ENCODE assay signal across 10 mouse cellular contexts in genomic region chr11:84072904-84073651, GRCm38 (mm10). TPM values are rescaled to one million over a fixed set of nuclear protein-coding genes. Genes with fewer than 3 reads are reported as not detected.
DNase-seq lines count a peak whose midpoint lies in the region; ATAC-seq lines count a peak whose summit lies in the region.
"Had no signal": no experiment of that assay in that cellular context is flagged by ENCODE, and none has a peak within 500 bp of the region (broad histone marks: within the 10 kb centered on the region; RNA-seq: fewer than 3 reads in every experiment).

No protein-coding gene starts in this region.

- H3K27ac ChIP-seq in midbrain, embryonic 10.5 days (replicated peaks): no peak overlapping the region
- H3K27ac ChIP-seq: liver, embryonic 14.5 days had no signal

- H3K4me3 ChIP-seq in midbrain, embryonic 10.5 days: no peak overlapping the region

- peak; percentile 44 for ATAC-seq in activated CD4-positive, CD25-positive, alpha-beta regulatory T cell, adult 4 months
- ATAC-seq in megakaryocyte-erythroid progenitor cell, adult 5-6 weeks (replicated peaks; ENCODE audit: low FRiP score, low TSS enrichment, poor library complexity, severe bottlenecking): no peak

- DNase-seq in cerebellum, adult 9-10 months: peak; percentile 13
- DNase-seq in cerebellum, postnatal 14 days: no peak
- peak; percentile 62 to 74 for DNase-seq in heart, adult 9 months (ENCODE audit: low spot score in 2 of 2)
- DNase-seq in lung, postnatal 10 days: peak; percentile 80
- no peak for DNase-seq in midbrain, embryonic 10.5 days (ENCODE audit: low spot score)
- DNase-seq in liver: no peak

- peaks cover under 1% of the 10 kb centered on the region for H3K36me3 ChIP-seq in midbrain, embryonic 10.5 days

- H3K27me3 ChIP-seq in midbrain, embryonic 10.5 days (ENCODE audit: low read depth, poor library complexity, severe bottlenecking): peaks cover 26% of the 10 kb centered on the region

- WGBS in midbrain, embryonic 10.5 days: 66% methylated on average over 9 of the region's 9 CpGs

- H3K9me3 ChIP-seq in midbrain, embryonic 10.5 days (replicated peaks): no peaks in the 10 kb centered on the region

- H3K4me1 ChIP-seq in midbrain, embryonic 10.5 days: peaks cover 15% of the 10 kb centered on the region; the same call in 1 of the 2 replicates

RNA-seq across cellular contexts. Expression of gene Dusp14, which starts 4.0 kb away (rescaled TPM):
- polyA plus RNA-seq in activated CD4-positive, CD25-positive, alpha-beta regulatory T cell, adult 4 months (2017; shearing (Covaris generic)): 10 to 100 TPM; 11.4 to 17.0 TPM
- polyA plus RNA-seq in midbrain, embryonic 10.5 days (2016; fragmentation: Nextera tagmentation; extraction: Ambion mirVana): 10.3 and 10.8 TPM in 2 replicates
- total RNA-seq in megakaryocyte-erythroid progenitor cell, adult 5-6 weeks (2014; fragmentation: Nextera tagmentation): not detected in 2 replicates
- not detected in 2 replicates for total RNA-seq in megakaryocyte-erythroid progenitor cell, adult 5-6 weeks (2017)
- total RNA-seq: common myeloid progenitor, adult 5-6 weeks had no signal

RNA-seq across cellular contexts. Expression of gene Tada2a, which starts 56.3 kb away (rescaled TPM):
- polyA plus RNA-seq in activated CD4-positive, CD25-positive, alpha-beta regulatory T cell, adult 4 months (2017; shearing (Covaris generic)): 10 to 100 TPM; 13.1 to 13.2 TPM
- polyA plus RNA-seq in midbrain, embryonic 10.5 days (2016; fragmentation: Nextera tagmentation; extraction: Ambion mirVana): 36.4 and 37.8 TPM in 2 replicates
- total RNA-seq in megakaryocyte-erythroid progenitor cell, adult 5-6 weeks (2014; fragmentation: Nextera tagmentation): 35.2 and 37.8 TPM in 2 replicates
- 35.0 and 38.3 TPM in 2 replicates for total RNA-seq in megakaryocyte-erythroid progenitor cell, adult 5-6 weeks (2017)

RNA-seq across cellular contexts. Expression of gene Acaca, which starts 56.4 kb away (rescaled TPM):
- 1 to 10 TPM; 4.9 to 5.2 TPM for polyA plus RNA-seq in activated CD4-positive, CD25-positive, alpha-beta regulatory T cell, adult 4 months (2017; shearing (Covaris generic))
- polyA plus RNA-seq in midbrain, embryonic 10.5 days (2016; fragmentation: Nextera tagmentation; extraction: Ambion mirVana): 18.9 and 25.9 TPM in 2 replicates
- 30.2 and 41.0 TPM in 2 replicates for total RNA-seq in megakaryocyte-erythroid progenitor cell, adult 5-6 weeks (2014; fragmentation: Nextera tagmentation)
- total RNA-seq in megakaryocyte-erythroid progenitor cell, adult 5-6 weeks (2017): 22.5 and 38.4 TPM in 2 replicates

Comparison
In these comparisons a context has a peak if more than half of its experiments do, and no peak if none do; other contexts are left out.
1. DNase-seq: peak in cerebellum, adult 9-10 months (single experiment), heart, adult 9 months (2 of 2) and lung, postnatal 10 days (single experiment); none in cerebellum, postnatal 14 days (0 of 2), midbrain, embryonic 10.5 days (single experiment) and liver (single experiment).